Mouse (Mus musculus) erythroblast, embryonic 14.5 days (primary cell): ENCODE measurements around the gene Calhm6.

Experiments
- GATA1 ChIP-seq: IDR thresholded peaks from 2 replicates; pipeline ENCODE4 v1.6.1; 2012; ENCODE audit warnings: low read length, inconsistent platforms, mixed read lengths
- TAL1 ChIP-seq: IDR thresholded peaks from 3 replicates; pipeline ENCODE4 v1.6.1; 2012; ENCODE audit warnings: low read length, inconsistent platforms, mixed read lengths

DNA sequence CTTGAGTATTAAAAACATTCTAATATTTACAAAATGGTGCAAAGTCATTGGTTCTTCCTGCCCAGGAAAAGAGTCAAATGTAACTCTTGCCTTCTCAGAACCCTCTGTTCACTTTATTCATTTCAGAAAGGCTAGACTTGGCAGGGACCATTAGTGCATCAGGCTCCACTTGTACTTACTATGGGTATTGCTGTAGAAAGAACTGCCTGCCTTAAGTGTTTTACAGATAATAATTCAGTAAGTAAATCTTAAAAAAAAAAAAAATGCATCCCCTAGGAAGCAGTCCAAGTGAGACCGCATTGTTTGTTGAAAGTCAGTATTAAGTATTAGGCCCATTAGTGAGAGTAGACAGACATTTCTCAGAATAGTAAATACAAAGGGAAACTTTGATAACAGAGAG, 41.3 kb downstream of the Calhm6 start:
- TF ChIP-seq TAL1 = no peak
- TF ChIP-seq GATA1 = no peak
